Mouse (Mus musculus): Measurements from ENCODE around the gene Tnip3. TPM values are rescaled to one million over a fixed set of nuclear protein-coding genes. Genes with fewer than 3 reads are reported as not detected.

Tnip3 gene
- polyA plus RNA-seq, 1 experiment from 2014 or later = 0.33 TPM

GRCm38 (mm10) chr6:65538921-65539320 is 13.8 kb downstream of the Tnip3 start:
- no peak for ATAC-seq (ENCODE audit: insufficient number of reproducible peaks, low FRiP score, low TSS enrichment, low read depth)
- Histone ChIP-seq H3K4me3 (replicated peaks) (no peak overlapping the region), H3K9ac (no peak overlapping the region), H3K4me1 (peaks cover 7% of the 10 kb centered on the region; the same call in 1 of the 2 replicates), H3K4me2 (replicated peaks) (no peak overlapping the region), H3K9me3 (replicated peaks) (no peaks in the 10 kb centered on the region), H3K36me3 (no peaks in the 10 kb centered on the region), H3K27me3 (no peaks in the 10 kb centered on the region), H3K27ac (replicated peaks) (no peak overlapping the region)
- WGBS = 68% methylated on average over 3 of the region's 3 CpGs

GRCm38 (mm10) chr6:65540138-65540537 is 15.0 kb downstream of the Tnip3 start:
- 45% methylated on average over 2 of the region's 2 CpGs for WGBS
- no peak overlapping the region for H3K4me2 ChIP-seq (replicated peaks)
- H3K9ac ChIP-seq = no peak overlapping the region
- H3K9me3 ChIP-seq (replicated peaks) = no peaks in the 10 kb centered on the region
- no peaks in the 10 kb centered on the region for H3K27me3 ChIP-seq
- no peak for ATAC-seq (ENCODE audit: insufficient number of reproducible peaks, low FRiP score, low TSS enrichment, low read depth)
- H3K36me3 ChIP-seq = no peaks in the 10 kb centered on the region
- H3K4me1 ChIP-seq = peaks cover 7% of the 10 kb centered on the region; the same call in 1 of the 2 replicates
- H3K4me3 ChIP-seq (replicated peaks) = no peak overlapping the region
- H3K27ac ChIP-seq (replicated peaks) = no peak overlapping the region

GRCm38 (mm10) chr6:65541094-65541493 is 16.0 kb downstream of the Tnip3 start:
- Histone ChIP-seq H3K27ac (replicated peaks) (no peak overlapping the region), H3K4me3 (replicated peaks) (no peak overlapping the region), H3K27me3 (no peaks in the 10 kb centered on the region), H3K9ac (no peak overlapping the region), H3K36me3 (no peaks in the 10 kb centered on the region), H3K9me3 (replicated peaks) (no peaks in the 10 kb centered on the region), H3K4me2 (replicated peaks) (no peak overlapping the region), H3K4me1 (peaks cover 7% of the 10 kb centered on the region; the same call in 1 of the 2 replicates)
- WGBS = 68% methylated on average over 3 of the region's 3 CpGs
- ATAC-seq (ENCODE audit: insufficient number of reproducible peaks, low FRiP score, low TSS enrichment, low read depth) = no peak

- H3K4me1 ChIP-seq = peaks cover 7% of the 10 kb centered on the region; the same call in 1 of the 2 replicates
- H3K9me3 ChIP-seq (replicated peaks) = no peaks in the 10 kb centered on the region
- no peak for ATAC-seq (ENCODE audit: insufficient number of reproducible peaks, low FRiP score, low TSS enrichment, low read depth)
- 0 out of 2 replicates have a peak overlapping the region, but pooled peaks have one; percentile 34 for H3K27ac ChIP-seq (replicated peaks)
- no peaks in the 10 kb centered on the region for H3K36me3 ChIP-seq
- no peak overlapping the region for H3K4me2 ChIP-seq (replicated peaks)
- no peaks in the 10 kb centered on the region for H3K27me3 ChIP-seq
- H3K9ac ChIP-seq = no peak overlapping the region
- 30% methylated on average over 3 of the region's 3 CpGs for WGBS
- no peak overlapping the region for H3K4me3 ChIP-seq (replicated peaks)
These were observed 17.3 kb downstream of the Tnip3 start for GRCm38 (mm10) chr6:65542391-65542790.

- WGBS = 10% methylated on average over 1 of the region's 1 CpGs
These were observed 17.8 kb downstream of the Tnip3 start for GRCm38 (mm10) chr6:65542913-65543312.

GRCm38 (mm10) chr6:65563887-65564656 is 39.0 kb downstream of the Tnip3 start:
- Histone ChIP-seq H3K9me3 (replicated peaks) (no peaks in the 10 kb centered on the region), H3K27me3 (no peaks in the 10 kb centered on the region), H3K4me1 (no peaks in the 10 kb centered on the region), H3K4me3 (replicated peaks) (no peak overlapping the region), H3K36me3 (no peaks in the 10 kb centered on the region), H3K27ac (replicated peaks) (no peak overlapping the region), H3K9ac (no peak overlapping the region), H3K4me2 (replicated peaks) (no peak overlapping the region)
- WGBS = 59% methylated on average over 3 of the region's 3 CpGs
- ATAC-seq (ENCODE audit: insufficient number of reproducible peaks, low FRiP score, low TSS enrichment, low read depth) = no peak

More at GRCm38 (mm10) chr6:65542913-65543312, 17.8 kb downstream of the Tnip3 start:
- no peak overlapping the region for H3K4me3 ChIP-seq (replicated peaks)
- H3K27ac ChIP-seq (replicated peaks) = no peak overlapping the region
- no peaks in the 10 kb centered on the region for H3K27me3 ChIP-seq
- H3K9me3 ChIP-seq (replicated peaks) = no peaks in the 10 kb centered on the region
- ATAC-seq (ENCODE audit: insufficient number of reproducible peaks, low FRiP score, low TSS enrichment, low read depth) = no peak
- H3K36me3 ChIP-seq = no peaks in the 10 kb centered on the region
- H3K9ac ChIP-seq = no peak overlapping the region
- peaks cover 7% of the 10 kb centered on the region; the same call in 1 of the 2 replicates for H3K4me1 ChIP-seq
- H3K4me2 ChIP-seq (replicated peaks) = no peak overlapping the region

GRCm38 (mm10) chr6:65564657-65565039 is 39.5 kb downstream of the Tnip3 start:
- no peak overlapping the region for H3K9ac ChIP-seq
- WGBS = 40% methylated on average over 2 of the region's 2 CpGs
- H3K27ac ChIP-seq (replicated peaks) = no peak overlapping the region
- no peak overlapping the region for H3K4me2 ChIP-seq (replicated peaks)
- H3K4me3 ChIP-seq (replicated peaks) = no peak overlapping the region
- H3K4me1 ChIP-seq = no peaks in the 10 kb centered on the region
- ATAC-seq (ENCODE audit: insufficient number of reproducible peaks, low FRiP score, low TSS enrichment, low read depth) = no peak
- H3K36me3 ChIP-seq = no peaks in the 10 kb centered on the region
- no peaks in the 10 kb centered on the region for H3K27me3 ChIP-seq
- H3K9me3 ChIP-seq (replicated peaks) = no peaks in the 10 kb centered on the region

GRCm38 (mm10) chr6:65569741-65570140 is 44.6 kb downstream of the Tnip3 start:
- H3K36me3 ChIP-seq = no peaks in the 10 kb centered on the region
- H3K9ac ChIP-seq = no peak overlapping the region
- WGBS = 38% methylated on average over 8 of the region's 8 CpGs
- H3K4me1 ChIP-seq = no peaks in the 10 kb centered on the region
- no peak overlapping the region for H3K4me3 ChIP-seq (replicated peaks)
- ATAC-seq (ENCODE audit: insufficient number of reproducible peaks, low FRiP score, low TSS enrichment, low read depth) = no peak
- H3K9me3 ChIP-seq (replicated peaks) = no peaks in the 10 kb centered on the region
- H3K27me3 ChIP-seq = no peaks in the 10 kb centered on the region
- H3K4me2 ChIP-seq (replicated peaks) = no peak overlapping the region
- no peak overlapping the region for H3K27ac ChIP-seq (replicated peaks)

GRCm38 (mm10) chr6:65578151-65578973 is 53.2 kb downstream of the Tnip3 start:
- Histone ChIP-seq H3K4me2 (replicated peaks) (no peak overlapping the region), H3K4me3 (replicated peaks) (no peak overlapping the region), H3K4me1 (no peaks in the 10 kb centered on the region), H3K27ac (replicated peaks) (no peak overlapping the region), H3K27me3 (no peaks in the 10 kb centered on the region), H3K36me3 (no peaks in the 10 kb centered on the region), H3K9ac (no peak overlapping the region), H3K9me3 (replicated peaks) (no peaks in the 10 kb centered on the region)
- ATAC-seq (ENCODE audit: insufficient number of reproducible peaks, low FRiP score, low TSS enrichment, low read depth) = no peak
- WGBS = 71% methylated on average over 8 of the region's 8 CpGs

GRCm38 (mm10) chr6:65583029-65583428 is 57.9 kb downstream of the Tnip3 start:
- Histone ChIP-seq H3K4me2 (replicated peaks) (no peak overlapping the region), H3K27ac (replicated peaks) (no peak overlapping the region), H3K27me3 (no peaks in the 10 kb centered on the region), H3K4me3 (replicated peaks) (no peak overlapping the region), H3K9me3 (replicated peaks) (no peaks in the 10 kb centered on the region), H3K4me1 (no peaks in the 10 kb centered on the region), H3K9ac (no peak overlapping the region), H3K36me3 (no peaks in the 10 kb centered on the region)
- ATAC-seq (ENCODE audit: insufficient number of reproducible peaks, low FRiP score, low TSS enrichment, low read depth) = no peak
- 85% methylated on average over 4 of the region's 4 CpGs for WGBS

GRCm38 (mm10) chr6:65584870-65585332 is 59.8 kb downstream of the Tnip3 start:
- ATAC-seq (ENCODE audit: insufficient number of reproducible peaks, low FRiP score, low TSS enrichment, low read depth) = no peak
- H3K36me3 ChIP-seq = no peaks in the 10 kb centered on the region
- H3K9ac ChIP-seq = no peak overlapping the region
- no peaks in the 10 kb centered on the region for H3K27me3 ChIP-seq
- no peak overlapping the region for H3K4me3 ChIP-seq (replicated peaks)
- H3K4me1 ChIP-seq = no peaks in the 10 kb centered on the region
- no peaks in the 10 kb centered on the region for H3K9me3 ChIP-seq (replicated peaks)
- H3K4me2 ChIP-seq (replicated peaks) = no peak overlapping the region
- no peak overlapping the region for H3K27ac ChIP-seq (replicated peaks)
- 60% methylated on average over 4 of the region's 4 CpGs for WGBS
